Mouse (Mus musculus): ENCODE data around the gene Ppfia3. TPM values are rescaled to one million over a fixed set of nuclear protein-coding genes. Genes with fewer than 3 reads are reported as not detected.

The Ppfia3 gene
- total RNA-seq (2018; cell fraction: chromatin; rRNA removed) = 10 to 100 TPM in 4 of 26 experiments, 1 to 10 TPM in 16, under 1 TPM in 6; 0.47 to 22.4 (median 2.3) TPM
- 10 to 100 TPM in 1 of 26 experiments, 1 to 10 TPM in 16, under 1 TPM in 9; 0.18 to 14.4 (median 3.6) TPM for total RNA-seq (2018; cell fraction: cytosol; rRNA removed)
- 10 to 100 TPM in 6 of 26 experiments, 1 to 10 TPM in 14, under 1 TPM in 5, not detected in 1; 0.36 to 25.4 (median 4.3) TPM for total RNA-seq (2018; cell fraction: nucleus; rRNA removed)
- 0.27 to 0.75 TPM in 2 of 3 replicates, not detected in the other for polyA plus RNA-seq (2018)

GRCm38 (mm10) chr7:45366652-45367019 lies at the start of gene Ppfia3:
Ppfia3 (minus strand) TSS chr7:45367019.
- Histone ChIP-seq H3K4me3 (ENCODE audit: inconsistent target) (peak within 1 kb of the TSS; percentile 38), H3K79me2 (ENCODE audit: inconsistent target) (no peaks in the 10 kb centered on the region), H3K27ac (peak within 1 kb of the TSS; percentile 22; the same call in 1 of the 2 replicates), H3K36me3 (ENCODE audit: inconsistent target) (no peaks in the 10 kb centered on the region)
- 0% methylated on average over 20 of the region's 26 CpGs for WGBS (ENCODE audit: missing documents)

- H3K4me3 ChIP-seq (ENCODE audit: inconsistent target) = no peak overlapping the region
- H3K36me3 ChIP-seq (ENCODE audit: inconsistent target) = no peaks in the 10 kb centered on the region
- H3K27ac ChIP-seq = no peak overlapping the region
- 7% methylated on average over 37 of the region's 37 CpGs for WGBS (ENCODE audit: missing documents)
- no peaks in the 10 kb centered on the region for H3K79me2 ChIP-seq (ENCODE audit: inconsistent target)
Observed at GRCm38 (mm10) chr7:45415636-45416035, 48.8 kb upstream of the Ppfia3 start.

- Histone ChIP-seq H3K27ac (no peak overlapping the region), H3K36me3 (ENCODE audit: inconsistent target) (no peaks in the 10 kb centered on the region), H3K79me2 (ENCODE audit: inconsistent target) (no peaks in the 10 kb centered on the region), H3K4me3 (ENCODE audit: inconsistent target) (no peak overlapping the region)
- WGBS (ENCODE audit: missing documents) = 16% methylated on average over 12 of the region's 12 CpGs
Observed at GRCm38 (mm10) chr7:45414740-45415224, 48.0 kb upstream of the Ppfia3 start.

- no peak overlapping the region for H3K4me3 ChIP-seq (ENCODE audit: inconsistent target)
- no peaks in the 10 kb centered on the region for H3K36me3 ChIP-seq (ENCODE audit: inconsistent target)
- WGBS (ENCODE audit: missing documents) = 3% methylated on average over 20 of the region's 27 CpGs
Observed at GRCm38 (mm10) chr7:45413864-45414739, 47.3 kb upstream of the Ppfia3 start.

GRCm38 (mm10) chr7:45413113-45413863 lies 46.5 kb upstream of the Ppfia3 start, which contains the start of gene Ntf5:
Ntf5 (plus strand) TSS chr7:45413695.
- Histone ChIP-seq H3K27ac (no peak within 1 kb of the TSS), H3K79me2 (ENCODE audit: inconsistent target) (no peaks in the 10 kb centered on the region), H3K36me3 (ENCODE audit: inconsistent target) (no peaks in the 10 kb centered on the region), H3K4me3 (ENCODE audit: inconsistent target) (no peak within 1 kb of the TSS)
- WGBS (ENCODE audit: missing documents) = 8% methylated on average over 37 of the region's 45 CpGs

More at GRCm38 (mm10) chr7:45413864-45414739, 47.3 kb upstream of the Ppfia3 start:
- Histone ChIP-seq H3K79me2 (ENCODE audit: inconsistent target) (no peaks in the 10 kb centered on the region), H3K27ac (no peak overlapping the region)

- Histone ChIP-seq H3K4me3 (ENCODE audit: inconsistent target) (no peak overlapping the region), H3K79me2 (ENCODE audit: inconsistent target) (no peaks in the 10 kb centered on the region), H3K27ac (no peak overlapping the region), H3K36me3 (ENCODE audit: inconsistent target) (no peaks in the 10 kb centered on the region)
- 68% methylated on average over 2 of the region's 2 CpGs for WGBS (ENCODE audit: missing documents)
Observed at GRCm38 (mm10) chr7:45412421-45412820, 45.6 kb upstream of the Ppfia3 start.

GRCm38 (mm10) chr7:45409497-45410163 lies 42.8 kb upstream of the Ppfia3 start:
- Histone ChIP-seq H3K27ac (no peak overlapping the region), H3K4me3 (ENCODE audit: inconsistent target) (no peak overlapping the region), H3K36me3 (ENCODE audit: inconsistent target) (no peaks in the 10 kb centered on the region), H3K79me2 (ENCODE audit: inconsistent target) (no peaks in the 10 kb centered on the region)
- 87% methylated on average over 8 of the region's 8 CpGs for WGBS (ENCODE audit: missing documents)

GRCm38 (mm10) chr7:45408949-45409348 lies 42.1 kb upstream of the Ppfia3 start:
- H3K4me3 ChIP-seq (ENCODE audit: inconsistent target) = no peak overlapping the region
- WGBS (ENCODE audit: missing documents) = 89% methylated on average over 17 of the region's 17 CpGs
- H3K27ac ChIP-seq = no peak overlapping the region

GRCm38 (mm10) chr7:45408351-45408750 lies 41.5 kb upstream of the Ppfia3 start:
- no peak overlapping the region for H3K27ac ChIP-seq
- H3K4me3 ChIP-seq (ENCODE audit: inconsistent target) = no peak overlapping the region
- WGBS (ENCODE audit: missing documents) = 79% methylated on average over 7 of the region's 7 CpGs
- no peaks in the 10 kb centered on the region for H3K36me3 ChIP-seq (ENCODE audit: inconsistent target)
- H3K79me2 ChIP-seq (ENCODE audit: inconsistent target) = no peaks in the 10 kb centered on the region

More at GRCm38 (mm10) chr7:45408949-45409348, 42.1 kb upstream of the Ppfia3 start:
- Histone ChIP-seq H3K36me3 (ENCODE audit: inconsistent target) (no peaks in the 10 kb centered on the region), H3K79me2 (ENCODE audit: inconsistent target) (no peaks in the 10 kb centered on the region)

- H3K79me2 ChIP-seq (ENCODE audit: inconsistent target) = no peaks in the 10 kb centered on the region
- no peak overlapping the region for H3K27ac ChIP-seq
- 71% methylated on average over 9 of the region's 10 CpGs for WGBS (ENCODE audit: missing documents)
- no peak overlapping the region for H3K4me3 ChIP-seq (ENCODE audit: inconsistent target)
- no peaks in the 10 kb centered on the region for H3K36me3 ChIP-seq (ENCODE audit: inconsistent target)
Observed at GRCm38 (mm10) chr7:45407836-45408235, 41.0 kb upstream of the Ppfia3 start.

- no peak overlapping the region for H3K27ac ChIP-seq
- no peak overlapping the region for H3K4me3 ChIP-seq (ENCODE audit: inconsistent target)
- H3K36me3 ChIP-seq (ENCODE audit: inconsistent target) = no peaks in the 10 kb centered on the region
- 1% methylated on average over 104 of the region's 114 CpGs for WGBS (ENCODE audit: missing documents)
- no peaks in the 10 kb centered on the region for H3K79me2 ChIP-seq (ENCODE audit: inconsistent target)
Observed at GRCm38 (mm10) chr7:45406157-45407156, 39.6 kb upstream of the Ppfia3 start.

- WGBS (ENCODE audit: missing documents) = 11% methylated on average over 27 of the region's 28 CpGs
- Histone ChIP-seq H3K4me3 (ENCODE audit: inconsistent target) (no peak within 1 kb of the TSS), H3K27ac (no peak within 1 kb of the TSS), H3K36me3 (ENCODE audit: inconsistent target) (no peaks in the 10 kb centered on the region), H3K79me2 (ENCODE audit: inconsistent target) (no peaks in the 10 kb centered on the region)
Observed at GRCm38 (mm10) chr7:45405091-45406075, 38.6 kb upstream of the Ppfia3 start, which contains the start of gene Kcna7. Kcna7 (plus strand) TSS chr7:45405653.
